Mouse (Mus musculus) limb, embryonic 12.5 days (tissue): ENCODE data around the gene Vwa3b. TPM values are rescaled to one million over a fixed set of nuclear protein-coding genes. Genes with fewer than 3 reads are reported as not detected.

Experiments
- ATAC-seq: fragments of 200-750 bp; cut with Nextera tagmentation; 2 replicates; pipeline ENCODE4 v1.8.0; 2017; ENCODE audit warnings: low read depth, moderate TSS enrichment; ENCODE audit not compliant: insufficient number of reproducible peaks, insufficient read depth, low FRiP score, low TSS enrichment
- H3K27ac ChIP-seq: fragments of 300-500 bp; sonication (generic); 2 replicates; pipeline ENCODE4 v1.5.1; 2016; ENCODE audit warnings: mild to moderate bottlenecking, moderate library complexity
- H3K27me3 ChIP-seq: fragments of 300-500 bp; sonication (generic); 2 replicates; pipeline ENCODE4 v1.6.1; 2016; ENCODE audit warnings: mild to moderate bottlenecking, moderate library complexity
- H3K36me3 ChIP-seq: fragments of 300-500 bp; sonication (generic); 2 replicates; pipeline ENCODE4 v1.6.1; 2016; ENCODE audit warnings: mild to moderate bottlenecking, moderate library complexity
- H3K4me1 ChIP-seq: fragments of 300-500 bp; sonication (generic); replicated peaks from 2 replicates; pipeline ENCODE4 v1.6.1; 2016
- H3K4me2 ChIP-seq: fragments of 300-500 bp; sonication (generic); 2 replicates; pipeline ENCODE4 v1.6.1; 2016; ENCODE audit warnings: mild to moderate bottlenecking, moderate library complexity
- H3K4me3 ChIP-seq: fragments of 300-500 bp; sonication (generic); replicated peaks from 2 replicates; pipeline ENCODE4 v1.5.1; 2016; ENCODE audit warnings: mild to moderate bottlenecking
- H3K9ac ChIP-seq: fragments of 300-500 bp; sonication (generic); replicated peaks from 2 replicates; pipeline ENCODE4 v1.6.1; 2016; ENCODE audit warnings: mild to moderate bottlenecking, moderate library complexity
- H3K9me3 ChIP-seq: fragments of 300-500 bp; sonication (generic); 2 replicates; pipeline ENCODE4 v1.6.1; 2016; ENCODE audit warnings: mild to moderate bottlenecking, moderate library complexity
- WGBS: fragments of 180-500 bp; shearing (Covaris S2); methylation state at CpG from one replicate; pipeline ENCODE4 v1.1.7; 2016; 5-methylcytosine and 5-hydroxymethylcytosine counted together
- polyA plus RNA-seq: library from polyadenylated mRNA; unstranded; fragments of >200 nt; fragmentation: Nextera tagmentation; extraction: Ambion mirVana; gene quantifications from 2 replicates; pipeline ENCODE4 v1.2.1, GENCODE M21; 2016

Vwa3b gene
- polyA plus RNA-seq, 1 experiment from 2014 or later: 1.3 TPM

- no peaks in the 10 kb centered on the region for H3K9me3 ChIP-seq
- 88% methylated on average over 8 of the region's 8 CpGs for WGBS
Observed at GRCm38 (mm10) chr1:37035879-37036278, 9.5 kb downstream of the Vwa3b start.

GRCm38 (mm10) chr1:37041126-37041525 lies 14.7 kb downstream of the Vwa3b start:
- no peaks in the 10 kb centered on the region for H3K9me3 ChIP-seq
- H3K4me3 ChIP-seq: no peak overlapping the region
- no peaks in the 10 kb centered on the region for H3K36me3 ChIP-seq
- no peak overlapping the region for H3K9ac ChIP-seq
- H3K27me3 ChIP-seq: no peaks in the 10 kb centered on the region
- no peaks in the 10 kb centered on the region; the same call in 1 of the 2 replicates for H3K4me1 ChIP-seq
- 91% methylated on average over 7 of the region's 7 CpGs for WGBS
- H3K4me2 ChIP-seq: no peak overlapping the region
- ATAC-seq: no peak
- H3K27ac ChIP-seq: no peak overlapping the region

More at GRCm38 (mm10) chr1:37035879-37036278, 9.5 kb downstream of the Vwa3b start:
- H3K4me2 ChIP-seq: no peak overlapping the region
- no peaks in the 10 kb centered on the region for H3K4me1 ChIP-seq
- H3K27ac ChIP-seq: no peak overlapping the region
- H3K4me3 ChIP-seq: no peak overlapping the region
- H3K27me3 ChIP-seq: 0 out of 2 replicates have a peak, but pooled peaks cover 3% of the 10 kb centered on the region
- no peak for ATAC-seq
- no peak overlapping the region for H3K9ac ChIP-seq
- no peaks in the 10 kb centered on the region for H3K36me3 ChIP-seq

GRCm38 (mm10) chr1:37041856-37042255 lies 15.5 kb downstream of the Vwa3b start:
- Histone ChIP-seq H3K27ac (no peak overlapping the region), H3K9me3 (no peaks in the 10 kb centered on the region), H3K27me3 (no peaks in the 10 kb centered on the region), H3K36me3 (no peaks in the 10 kb centered on the region), H3K9ac (no peak overlapping the region), H3K4me3 (no peak overlapping the region), H3K4me1 (no peaks in the 10 kb centered on the region; the same call in 1 of the 2 replicates), H3K4me2 (no peak overlapping the region)
- 85% methylated on average over 5 of the region's 5 CpGs for WGBS
- no peak for ATAC-seq

GRCm38 (mm10) chr1:37042769-37043168 lies 16.4 kb downstream of the Vwa3b start:
- Histone ChIP-seq H3K4me3 (no peak overlapping the region), H3K36me3 (no peaks in the 10 kb centered on the region), H3K4me1 (no peaks in the 10 kb centered on the region; the same call in 1 of the 2 replicates), H3K27me3 (no peaks in the 10 kb centered on the region), H3K9me3 (peaks cover 5% of the 10 kb centered on the region), H3K4me2 (no peak overlapping the region), H3K27ac (no peak overlapping the region), H3K9ac (no peak overlapping the region)
- 86% methylated on average over 8 of the region's 8 CpGs for WGBS
- no peak for ATAC-seq

- Histone ChIP-seq H3K4me1 (no peaks in the 10 kb centered on the region; the same call in 1 of the 2 replicates), H3K27me3 (no peaks in the 10 kb centered on the region), H3K36me3 (no peaks in the 10 kb centered on the region), H3K9me3 (peaks cover 9% of the 10 kb centered on the region), H3K4me3 (no peak overlapping the region), H3K27ac (no peak overlapping the region), H3K4me2 (no peak overlapping the region), H3K9ac (no peak overlapping the region)
- no peak for ATAC-seq
- WGBS: 94% methylated on average over 3 of the region's 3 CpGs
Observed at GRCm38 (mm10) chr1:37043196-37043595, 16.8 kb downstream of the Vwa3b start.

GRCm38 (mm10) chr1:37045472-37045871 lies 19.1 kb downstream of the Vwa3b start:
- H3K27me3 ChIP-seq: no peaks in the 10 kb centered on the region
- no peaks in the 10 kb centered on the region; the same call in 1 of the 2 replicates for H3K4me1 ChIP-seq
- ATAC-seq: no peak
- no peak overlapping the region for H3K9ac ChIP-seq
- no peak overlapping the region for H3K4me2 ChIP-seq
- WGBS: 16% methylated on average over 5 of the region's 5 CpGs
- H3K36me3 ChIP-seq: no peaks in the 10 kb centered on the region
- no peak overlapping the region for H3K4me3 ChIP-seq
- H3K9me3 ChIP-seq: peaks cover 9% of the 10 kb centered on the region
- no peak overlapping the region for H3K27ac ChIP-seq

- Histone ChIP-seq H3K27me3 (no peaks in the 10 kb centered on the region), H3K36me3 (no peaks in the 10 kb centered on the region), H3K4me1 (no peaks in the 10 kb centered on the region; the same call in 1 of the 2 replicates), H3K4me2 (no peak overlapping the region), H3K4me3 (no peak overlapping the region), H3K9me3 (peaks cover 9% of the 10 kb centered on the region), H3K27ac (no peak overlapping the region), H3K9ac (no peak overlapping the region)
- 23% methylated on average over 4 of the region's 4 CpGs for WGBS
- no peak for ATAC-seq
Observed at GRCm38 (mm10) chr1:37049159-37049558, 22.8 kb downstream of the Vwa3b start.

- no peak overlapping the region for H3K27ac ChIP-seq
- no peak overlapping the region for H3K4me2 ChIP-seq
- H3K4me1 ChIP-seq: no peaks in the 10 kb centered on the region
- no peaks in the 10 kb centered on the region for H3K27me3 ChIP-seq
- H3K9ac ChIP-seq: no peak overlapping the region
- no peak for ATAC-seq
- no peak overlapping the region for H3K4me3 ChIP-seq
- H3K36me3 ChIP-seq: no peaks in the 10 kb centered on the region
- H3K9me3 ChIP-seq: no peaks in the 10 kb centered on the region
- WGBS: 69% methylated on average over 4 of the region's 4 CpGs
Observed at GRCm38 (mm10) chr1:37053691-37054090, 27.3 kb downstream of the Vwa3b start.

GRCm38 (mm10) chr1:37056831-37057561 lies 30.6 kb downstream of the Vwa3b start:
- WGBS: 70% methylated on average over 6 of the region's 6 CpGs

GRCm38 (mm10) chr1:37060856-37061255 lies 34.5 kb downstream of the Vwa3b start:
- H3K36me3 ChIP-seq: no peaks in the 10 kb centered on the region
- H3K9ac ChIP-seq: no peak overlapping the region
- no peak overlapping the region for H3K4me2 ChIP-seq
- H3K9me3 ChIP-seq: no peaks in the 10 kb centered on the region
- ATAC-seq: no peak
- WGBS: 85% methylated on average over 5 of the region's 5 CpGs
- no peak overlapping the region for H3K4me3 ChIP-seq
- H3K27ac ChIP-seq: no peak overlapping the region
- peaks cover 8% of the 10 kb centered on the region for H3K4me1 ChIP-seq
- no peaks in the 10 kb centered on the region for H3K27me3 ChIP-seq

More at GRCm38 (mm10) chr1:37056831-37057561, 30.6 kb downstream of the Vwa3b start:
- no peaks in the 10 kb centered on the region for H3K27me3 ChIP-seq
- H3K36me3 ChIP-seq: no peaks in the 10 kb centered on the region
- H3K4me2 ChIP-seq: no peak overlapping the region
- ATAC-seq: no peak
- H3K27ac ChIP-seq: no peak overlapping the region
- H3K4me1 ChIP-seq: 0 out of 2 replicates have a peak, but pooled peaks cover under 1% of the 10 kb centered on the region
- H3K9ac ChIP-seq: no peak overlapping the region
- H3K4me3 ChIP-seq: no peak overlapping the region
- no peaks in the 10 kb centered on the region for H3K9me3 ChIP-seq

GRCm38 (mm10) chr1:37063053-37063452 lies 36.7 kb downstream of the Vwa3b start:
- no peaks in the 10 kb centered on the region for H3K9me3 ChIP-seq
- no peak for ATAC-seq
- H3K9ac ChIP-seq: no peak overlapping the region
- no peaks in the 10 kb centered on the region for H3K36me3 ChIP-seq
- no peak overlapping the region for H3K4me2 ChIP-seq
- H3K4me3 ChIP-seq: no peak overlapping the region
- peaks cover 8% of the 10 kb centered on the region for H3K4me1 ChIP-seq
- H3K27me3 ChIP-seq: no peaks in the 10 kb centered on the region
- WGBS: 84% methylated on average over 5 of the region's 5 CpGs
- no peak overlapping the region for H3K27ac ChIP-seq

GRCm38 (mm10) chr1:37063841-37064240 lies 37.4 kb downstream of the Vwa3b start:
- H3K27ac ChIP-seq: no peak overlapping the region
- peaks cover 8% of the 10 kb centered on the region for H3K4me1 ChIP-seq
- no peaks in the 10 kb centered on the region for H3K27me3 ChIP-seq
- no peaks in the 10 kb centered on the region for H3K36me3 ChIP-seq
- no peaks in the 10 kb centered on the region for H3K9me3 ChIP-seq
- H3K9ac ChIP-seq: no peak overlapping the region
- no peak overlapping the region for H3K4me2 ChIP-seq
- 72% methylated on average over 4 of the region's 4 CpGs for WGBS
- no peak for ATAC-seq
- H3K4me3 ChIP-seq: no peak overlapping the region
